Mouse (Mus musculus): ENCODE data around the gene Ubl5. TPM values are rescaled to one million over a fixed set of nuclear protein-coding genes. Genes with fewer than 3 reads are reported as not detected.
A peak's percentile ranks its signal among the peaks of the same experiment; 100 is the strongest.

The Ubl5 gene
- polyA plus RNA-seq, 1 experiment from 2014 or later = 307 TPM

- Histone ChIP-seq H3K27ac (no peak overlapping the region), H3K27me3 (replicated peaks) (no peaks in the 10 kb centered on the region), H3K4me1 (peaks cover 33% of the 10 kb centered on the region), H3K4me2 (no peak overlapping the region), H3K4me3 (no peak overlapping the region), H3K9me3 (replicated peaks) (no peaks in the 10 kb centered on the region), H3K9ac (no peak overlapping the region), H3K36me3 (peaks cover 26% of the 10 kb centered on the region)
- WGBS (ENCODE audit: insufficient replicate concordance) = 90% methylated on average over 19 of the region's 19 CpGs
- no peak for ATAC-seq
Observed at GRCm38 (mm10) chr9:20638552-20638951, 4.1 kb upstream of the Ubl5 start.

GRCm38 (mm10) chr9:20639486-20639885 lies 3.2 kb upstream of the Ubl5 start:
- Histone ChIP-seq H3K9me3 (replicated peaks) (no peaks in the 10 kb centered on the region), H3K4me1 (peaks cover 39% of the 10 kb centered on the region), H3K36me3 (peaks cover 26% of the 10 kb centered on the region), H3K27ac (no peak overlapping the region), H3K9ac (no peak overlapping the region), H3K4me3 (no peak overlapping the region), H3K27me3 (replicated peaks) (no peaks in the 10 kb centered on the region), H3K4me2 (no peak overlapping the region)
- WGBS (ENCODE audit: insufficient replicate concordance) = 82% methylated on average over 4 of the region's 4 CpGs
- ATAC-seq = no peak

- H3K4me2 ChIP-seq = peak overlapping the region; percentile 99
- 0 out of 2 replicates have a peak overlapping the region, but pooled peaks have one; percentile 8 for H3K27ac ChIP-seq
- H3K27me3 ChIP-seq (replicated peaks) = no peaks in the 10 kb centered on the region
- H3K9me3 ChIP-seq (replicated peaks) = no peaks in the 10 kb centered on the region
- H3K4me3 ChIP-seq = peak overlapping the region; percentile 93
- 29% methylated on average over 6 of the region's 6 CpGs for WGBS (ENCODE audit: insufficient replicate concordance)
- peaks cover 28% of the 10 kb centered on the region for H3K36me3 ChIP-seq
- H3K9ac ChIP-seq = peak overlapping the region; percentile 87
- peaks cover 50% of the 10 kb centered on the region for H3K4me1 ChIP-seq
- no peak for ATAC-seq
Observed at GRCm38 (mm10) chr9:20641501-20641900, 1.2 kb upstream of the Ubl5 start.

GRCm38 (mm10) chr9:20642896-20643466 lies 303 bp downstream of the Ubl5 start:
- peak overlapping the region; percentile 99 for H3K4me2 ChIP-seq
- no peaks in the 10 kb centered on the region for H3K27me3 ChIP-seq (replicated peaks)
- peak overlapping the region; percentile 87 for H3K9ac ChIP-seq
- whole genome bisulfite sequencing (ENCODE audit: insufficient replicate concordance) = 2% methylated on average over 30 of the region's 30 CpGs
- no peaks in the 10 kb centered on the region for H3K9me3 ChIP-seq (replicated peaks)
- peak; percentile 78 for ATAC-seq
- H3K36me3 ChIP-seq = peaks cover 35% of the 10 kb centered on the region
- H3K27ac ChIP-seq = peak overlapping the region; percentile 86
- peaks cover 54% of the 10 kb centered on the region for H3K4me1 ChIP-seq
- H3K4me3 ChIP-seq = peak overlapping the region; percentile 93

GRCm38 (mm10) chr9:20643781-20644180 lies 1.1 kb downstream of the Ubl5 start:
- 6% methylated on average over 13 of the region's 13 CpGs for WGBS (ENCODE audit: insufficient replicate concordance)
- H3K27ac ChIP-seq = peak overlapping the region; percentile 86
- peaks cover 58% of the 10 kb centered on the region for H3K4me1 ChIP-seq

GRCm38 (mm10) chr9:20644360-20645081 lies 1.8 kb downstream of the Ubl5 start, which contains the start of gene Fbxl12:
Fbxl12 (minus strand) TSS chr9:20644767.
- peak; percentile 62 for ATAC-seq
- H3K27me3 ChIP-seq (replicated peaks) = no peaks in the 10 kb centered on the region
- H3K4me2 ChIP-seq = peak within 1 kb of the TSS; percentile 99
- H3K4me3 ChIP-seq = peak within 1 kb of the TSS; percentile 93
- WGBS (ENCODE audit: insufficient replicate concordance) = 1% methylated on average over 43 of the region's 43 CpGs
- peaks cover 25% of the 10 kb centered on the region for H3K36me3 ChIP-seq
- H3K27ac ChIP-seq = peak within 1 kb of the TSS; percentile 86
- H3K4me1 ChIP-seq = peaks cover 66% of the 10 kb centered on the region
- no peaks in the 10 kb centered on the region for H3K9me3 ChIP-seq (replicated peaks)
- H3K9ac ChIP-seq = peak within 1 kb of the TSS; percentile 87

More at GRCm38 (mm10) chr9:20643781-20644180, 1.1 kb downstream of the Ubl5 start:
- H3K4me2 ChIP-seq = peak overlapping the region; percentile 99
- H3K9me3 ChIP-seq (replicated peaks) = no peaks in the 10 kb centered on the region
- H3K9ac ChIP-seq = peak overlapping the region; percentile 87
- H3K4me3 ChIP-seq = peak overlapping the region; percentile 93
- peaks cover 33% of the 10 kb centered on the region for H3K36me3 ChIP-seq
- no peak for ATAC-seq
- no peaks in the 10 kb centered on the region for H3K27me3 ChIP-seq (replicated peaks)

- Histone ChIP-seq H3K27me3 (replicated peaks) (no peaks in the 10 kb centered on the region), H3K9ac (peak overlapping the region; percentile 87), H3K36me3 (peaks cover 25% of the 10 kb centered on the region), H3K4me3 (peak overlapping the region; percentile 93), H3K4me2 (peak overlapping the region; percentile 99), H3K4me1 (peaks cover 72% of the 10 kb centered on the region), H3K27ac (peak overlapping the region; percentile 86), H3K9me3 (replicated peaks) (no peaks in the 10 kb centered on the region)
- no peak for ATAC-seq
- 2% methylated on average over 17 of the region's 17 CpGs for WGBS (ENCODE audit: insufficient replicate concordance)
Observed at GRCm38 (mm10) chr9:20645121-20645520, 2.4 kb downstream of the Ubl5 start.

- peaks cover 66% of the 10 kb centered on the region for H3K4me1 ChIP-seq
- ATAC-seq = peak; percentile 98
- H3K27me3 ChIP-seq (replicated peaks) = no peaks in the 10 kb centered on the region
- H3K9me3 ChIP-seq (replicated peaks) = no peaks in the 10 kb centered on the region
- under 1% methylated on average over 45 of the region's 45 CpGs for WGBS (ENCODE audit: insufficient replicate concordance)
- H3K9ac ChIP-seq = peak within 1 kb of the TSS; percentile 89
- peak within 1 kb of the TSS; percentile 88 for H3K4me2 ChIP-seq
- H3K27ac ChIP-seq = peak within 1 kb of the TSS; percentile 64
- peak within 1 kb of the TSS; percentile 88 for H3K4me3 ChIP-seq
- peaks cover 51% of the 10 kb centered on the region for H3K36me3 ChIP-seq
Observed at GRCm38 (mm10) chr9:20651602-20652259, 9.1 kb downstream of the Ubl5 start, which contains the start of gene Pin1. Pin1 (plus strand) TSS chr9:20652095.

- Histone ChIP-seq H3K4me2 (peak overlapping the region; percentile 88), H3K9ac (peak overlapping the region; percentile 89), H3K27ac (peak overlapping the region; percentile 64; the same call in 1 of the 2 replicates), H3K4me1 (peaks cover 65% of the 10 kb centered on the region), H3K27me3 (replicated peaks) (no peaks in the 10 kb centered on the region), H3K9me3 (replicated peaks) (no peaks in the 10 kb centered on the region), H3K36me3 (peaks cover 51% of the 10 kb centered on the region), H3K4me3 (peak overlapping the region; percentile 88)
- 0% methylated on average over 25 of the region's 25 CpGs for WGBS (ENCODE audit: insufficient replicate concordance)
- ATAC-seq = peak; percentile 11
Observed at GRCm38 (mm10) chr9:20652260-20652658, 9.6 kb downstream of the Ubl5 start.

GRCm38 (mm10) chr9:20653859-20654258 lies 11.2 kb downstream of the Ubl5 start:
- Histone ChIP-seq H3K27ac (no peak overlapping the region), H3K9ac (peak overlapping the region; percentile 89), H3K27me3 (replicated peaks) (no peaks in the 10 kb centered on the region), H3K4me2 (peak overlapping the region; percentile 88), H3K9me3 (replicated peaks) (no peaks in the 10 kb centered on the region), H3K36me3 (peaks cover 54% of the 10 kb centered on the region), H3K4me3 (peak overlapping the region; percentile 88; the same call in 1 of the 2 replicates), H3K4me1 (peaks cover 56% of the 10 kb centered on the region)
- ATAC-seq = no peak
- 90% methylated on average over 3 of the region's 3 CpGs for WGBS (ENCODE audit: insufficient replicate concordance)

- Histone ChIP-seq H3K9ac (no peak overlapping the region), H3K4me2 (no peak overlapping the region), H3K4me1 (peaks cover 28% of the 10 kb centered on the region), H3K27ac (no peak overlapping the region), H3K9me3 (replicated peaks) (no peaks in the 10 kb centered on the region), H3K27me3 (replicated peaks) (no peaks in the 10 kb centered on the region), H3K36me3 (peaks cover 91% of the 10 kb centered on the region), H3K4me3 (no peak overlapping the region)
- WGBS (ENCODE audit: insufficient replicate concordance) = 80% methylated on average over 3 of the region's 3 CpGs
- ATAC-seq = no peak
Observed at GRCm38 (mm10) chr9:20657546-20657945, 14.9 kb downstream of the Ubl5 start.

GRCm38 (mm10) chr9:20662325-20662724 lies 19.6 kb downstream of the Ubl5 start:
- Histone ChIP-seq H3K4me1 (peaks cover 20% of the 10 kb centered on the region), H3K9me3 (replicated peaks) (no peaks in the 10 kb centered on the region), H3K27ac (no peak overlapping the region), H3K9ac (no peak overlapping the region), H3K4me2 (no peak overlapping the region), H3K36me3 (peaks cover 82% of the 10 kb centered on the region), H3K4me3 (no peak overlapping the region), H3K27me3 (replicated peaks) (no peaks in the 10 kb centered on the region)
- ATAC-seq = 0 out of 2 replicates have a peak, but pooled peaks have one; percentile 23
- WGBS (ENCODE audit: insufficient replicate concordance) = 68% methylated on average over 3 of the region's 3 CpGs
